Mouse (Mus musculus): ENCODE results near the gene Onecut1. TPM values are rescaled to one million over a fixed set of nuclear protein-coding genes. Genes with fewer than 3 reads are reported as not detected.

Onecut1 gene
- total and polyA plus RNA-seq, 3 experiments, result not detected

GRCm38 (mm10) chr9:74862783-74863654, 1.3 kb downstream of the Onecut1 start:
- TF ChIP-seq MAX (IDR thresholded peaks at IDR 0.05; ENCODE audit: low read length) (no peak), GABPA (IDR thresholded peaks at IDR 0.05; ENCODE audit: low read depth, low read length) (no peak), USF1 (IDR thresholded peaks at IDR 0.05; ENCODE audit: low read depth, low read length) (no peak), CTCF (IDR thresholded peaks at IDR 0.05 in 2 of 3, conservative IDR thresholded peaks at IDR 0.05 in 1 of 3; ENCODE audit: control insufficient read depth in 1 of 3, insufficient read depth in 1 of 3, low read depth in 2 of 3, low read length in 3 of 3, poor library complexity in 1 of 3, severe bottlenecking in 1 of 3) (no peak), HCFC1 (IDR thresholded peaks at IDR 0.05; ENCODE audit: low read depth, low read length) (no peak), POLR2AphosphoS2 (IDR thresholded peaks at IDR 0.05; ENCODE audit: low read length) (no peak), ZKSCAN1 (IDR thresholded peaks at IDR 0.05; ENCODE audit: low read depth, low read length) (no peak), MAZ (IDR thresholded peaks at IDR 0.05; ENCODE audit: low read depth, low read length) (no peak), MEF2A (IDR thresholded peaks at IDR 0.05; ENCODE audit: extremely low read depth, insufficient replicate concordance, low read depth, low read length, poor library complexity, severe bottlenecking) (no peak), CHD2 (IDR thresholded peaks at IDR 0.05; ENCODE audit: low read length) (no peak), EP300 (IDR thresholded peaks at IDR 0.05; ENCODE audit: low read depth in 1 of 2, low read length in 2 of 2) (no peak)
- H3K27ac ChIP-seq (ENCODE audit: control insufficient read depth, low read depth, low read length), result no peak overlapping the region
- no peak overlapping the region for H3K4me3 ChIP-seq (ENCODE audit: control insufficient read depth in 1 of 2, insufficient read depth in 1 of 2, low read depth in 2 of 2, low read length in 2 of 2)
- H3K9me3 ChIP-seq (replicated peaks; ENCODE audit: insufficient read depth, low read length), result no peaks in the 10 kb centered on the region
- no peaks in the 10 kb centered on the region for H3K36me3 ChIP-seq (ENCODE audit: control insufficient read depth in 1 of 2, insufficient read depth in 2 of 2, low read length in 2 of 2)
- no peak overlapping the region for H3K9ac ChIP-seq (ENCODE audit: control insufficient read depth, low read depth, low read length, poor library complexity, severe bottlenecking)
- no peaks in the 10 kb centered on the region for H3K27me3 ChIP-seq (ENCODE audit: control insufficient read depth in 1 of 2, insufficient read depth in 2 of 2, low read length in 2 of 2)
- DNase-seq (ENCODE audit: low read depth, low spot score), result no peak
- H3K79me2 ChIP-seq (ENCODE audit: control insufficient read depth, insufficient read depth, low read length, poor library complexity), result no peaks in the 10 kb centered on the region
- no peaks in the 10 kb centered on the region for H3K4me1 ChIP-seq (ENCODE audit: control insufficient read depth in 1 of 2, insufficient read depth in 2 of 2, low read length in 2 of 2)

GRCm38 (mm10) chr9:74863655-74864443, 2.1 kb downstream of the Onecut1 start:
- no peak for DNase-seq (ENCODE audit: low read depth, low spot score)
- Histone ChIP-seq H3K27me3 (ENCODE audit: control insufficient read depth in 1 of 2, insufficient read depth in 2 of 2, low read length in 2 of 2) (no peaks in the 10 kb centered on the region), H3K9me3 (replicated peaks; ENCODE audit: insufficient read depth, low read length) (no peaks in the 10 kb centered on the region), H3K36me3 (ENCODE audit: control insufficient read depth in 1 of 2, insufficient read depth in 2 of 2, low read length in 2 of 2) (no peaks in the 10 kb centered on the region), H3K4me3 (ENCODE audit: control insufficient read depth in 1 of 2, insufficient read depth in 1 of 2, low read depth in 2 of 2, low read length in 2 of 2) (no peak overlapping the region), H3K9ac (ENCODE audit: control insufficient read depth, low read depth, low read length, poor library complexity, severe bottlenecking) (no peak overlapping the region), H3K27ac (ENCODE audit: control insufficient read depth, low read depth, low read length) (no peak overlapping the region), H3K79me2 (ENCODE audit: control insufficient read depth, insufficient read depth, low read length, poor library complexity) (no peaks in the 10 kb centered on the region), H3K4me1 (ENCODE audit: control insufficient read depth in 1 of 2, insufficient read depth in 2 of 2, low read length in 2 of 2) (no peaks in the 10 kb centered on the region)
- TF ChIP-seq SIN3A (IDR thresholded peaks at IDR 0.05; ENCODE audit: low read length) (no peak), JUND (IDR thresholded peaks at IDR 0.05; ENCODE audit: low read depth, low read length) (no peak), POLR2AphosphoS2 (IDR thresholded peaks at IDR 0.05; ENCODE audit: low read length) (no peak), TBP (IDR thresholded peaks at IDR 0.05; ENCODE audit: low read depth, low read length) (no peak), E2F4 (IDR thresholded peaks at IDR 0.05; ENCODE audit: borderline replicate concordance, low read depth, low read length) (no peak), BHLHE40 (IDR thresholded peaks at IDR 0.05; ENCODE audit: borderline replicate concordance, low read depth, low read length) (no peak), MXI1 (IDR thresholded peaks at IDR 0.05; ENCODE audit: low read depth, low read length) (no peak)

Data from MEL (cell line).